Mouse (Mus musculus) gastrocnemius, postnatal 36 days (tissue): ENCODE results near the gene Zfp503. TPM values are rescaled to one million over a fixed set of nuclear protein-coding genes. Genes with fewer than 3 reads are reported as not detected.

ENCODE experiments used
- DNase-seq, 2 experiments: peaks; one replicate each; pipeline ENCODE4 v3.0.0; 2022
- intact Hi-C: fragments of 180-260 bp; cut with DNase I; formaldehyde crosslinking; loops from one replicate; pipeline ENCODE4 v1.15.1; 2025
- long read RNA-seq, 2 experiments: library from polyadenylated mRNA; stranded (forward); transcript quantifications; one replicate each; pipeline ENCODE4 v2.0.0; 2021
- total RNA-seq, 2 experiments: library from RNA; stranded (reverse); gene quantifications; 2 replicates each; pipeline ENCODE4 v1.2.3; 2021

The Zfp503 gene
- total RNA-seq = 10 to 100 TPM in 1 of 2 experiments, 1 to 10 TPM in 1; 6.5 to 18.3 TPM
- long read RNA-seq, experiment 1, partial matches to known transcripts = 0 of 2 reads
- long read RNA-seq, experiment 1, other reads (novel, unspliced or antisense) = 2 of 2 reads
- long read RNA-seq, experiment 2, partial matches to known transcripts = 1 of 6 reads
- long read RNA-seq, experiment 2, other reads (novel, unspliced or antisense) = 5 of 6 reads

- intact Hi-C loops = loop anchor here (5.0 to 10.0 kb wide), 3 partner anchors 793 to 1415 kb away; no protein-coding TSS in a partner anchor
- DNase-seq = peak in 1 of 2 experiments; percentile 26
These were observed at the start of gene Zfp503 for GRCm38 (mm10) chr14:21989291-21989913. Gene Zfp503, minus strand, starts transcription at chr14:21989601.

- intact Hi-C loops = no loop called here
- DNase-seq = no peak
These were observed 48.2 kb upstream of the Zfp503 start for GRCm38 (mm10) chr14:22037498-22038131.

GRCm38 (mm10) chr14:22036802-22037497 lies 47.5 kb upstream of the Zfp503 start:
- intact Hi-C loops = no loop called here
- DNase-seq = no peak

GRCm38 (mm10) chr14:22036338-22036737 lies 46.9 kb upstream of the Zfp503 start:
- DNase-seq = no peak
- intact Hi-C loops = no loop called here

- no peak for DNase-seq
- intact Hi-C loops = no loop called here
These were observed 46.5 kb upstream of the Zfp503 start for GRCm38 (mm10) chr14:22035900-22036299.

GRCm38 (mm10) chr14:22023533-22023932 lies 34.1 kb upstream of the Zfp503 start:
- DNase-seq = no peak
- intact Hi-C loops = no loop called here

- intact Hi-C loops = no loop called here
- peak in 1 of 2 experiments; percentile 44 for DNase-seq
These were observed 31.5 kb upstream of the Zfp503 start for GRCm38 (mm10) chr14:22020885-22021284.

GRCm38 (mm10) chr14:22019949-22020845 lies 30.8 kb upstream of the Zfp503 start:
- no peak for DNase-seq
- intact Hi-C loops = no loop called here

- intact Hi-C loops = no loop called here
These were observed 30.0 kb upstream of the Zfp503 start, which contains the start of gene Lrmda for GRCm38 (mm10) chr14:22019252-22019948. Gene Lrmda, plus strand, starts transcription at chr14:22019712.

GRCm38 (mm10) chr14:22017011-22017410 lies 27.6 kb upstream of the Zfp503 start:
- no peak for DNase-seq

More at GRCm38 (mm10) chr14:22019252-22019948, 30.0 kb upstream of the Zfp503 start, which contains the start of gene Lrmda:
- DNase-seq = peak; percentile 60 to 72

GRCm38 (mm10) chr14:22014781-22015180 lies 25.4 kb upstream of the Zfp503 start:
- DNase-seq = no peak
- intact Hi-C loops = no loop called here

More at GRCm38 (mm10) chr14:22017011-22017410, 27.6 kb upstream of the Zfp503 start:
- intact Hi-C loops = no loop called here

GRCm38 (mm10) chr14:22014315-22014714 lies 24.9 kb upstream of the Zfp503 start:
- no peak for DNase-seq
- intact Hi-C loops = no loop called here

GRCm38 (mm10) chr14:22007006-22007405 lies 17.6 kb upstream of the Zfp503 start:
- intact Hi-C loops = no loop called here
- DNase-seq = no peak

- intact Hi-C loops = no loop called here
- DNase-seq = no peak
These were observed 15.5 kb upstream of the Zfp503 start for GRCm38 (mm10) chr14:22004943-22005342.

GRCm38 (mm10) chr14:22003631-22004030 lies 14.2 kb upstream of the Zfp503 start:
- DNase-seq = no peak
- intact Hi-C loops = no loop called here

- intact Hi-C loops = no loop called here
- DNase-seq = no peak
These were observed 13.8 kb upstream of the Zfp503 start for GRCm38 (mm10) chr14:22003231-22003630.

- DNase-seq = no peak
- intact Hi-C loops = loop anchor here (10.0 kb wide), 1 partner anchor 445 kb away; no protein-coding TSS in a partner anchor
These were observed 10.2 kb upstream of the Zfp503 start for GRCm38 (mm10) chr14:21999588-21999987.

GRCm38 (mm10) chr14:21995031-21995754 lies 5.8 kb upstream of the Zfp503 start:
- intact Hi-C loops = loop anchor here (10.0 kb wide), 1 partner anchor 450 kb away; no protein-coding TSS in a partner anchor

More at GRCm38 (mm10) chr14:21995031-21995754, 5.8 kb upstream of the Zfp503 start:
- DNase-seq = peak; percentile 58 to 61
